Mouse (Mus musculus) stomach, postnatal 0 days (tissue): ENCODE measurements around the gene Mpdu1. TPM values are rescaled to one million over a fixed set of nuclear protein-coding genes. Genes with fewer than 3 reads are reported as not detected.
A peak's percentile ranks its signal among the peaks of the same experiment; 100 is the strongest.

Experiments used
- ATAC-seq: fragments of 200-750 bp; cut with Nextera tagmentation; 2 replicates; pipeline ENCODE4 v1.8.0; 2017; ENCODE audit not compliant: low FRiP score, low TSS enrichment
- DNase-seq: peaks from one replicate; pipeline ENCODE4 v3.0.0-alpha.2; 2016; ENCODE audit warnings: low spot score
- H3K27ac ChIP-seq: fragments of 300-500 bp; sonication (generic); replicated peaks from 2 replicates; pipeline ENCODE4 v1.5.1; 2014; ENCODE audit warnings: mild to moderate bottlenecking, control low read depth
- H3K27me3 ChIP-seq: fragments of 300-500 bp; sonication (generic); 2 replicates; pipeline ENCODE4 v1.6.1; 2014; ENCODE audit warnings: low read length; ENCODE audit not compliant: control insufficient read depth, insufficient read depth
- H3K36me3 ChIP-seq: fragments of 300-500 bp; sonication (generic); 2 replicates; pipeline ENCODE4 v1.6.1; 2014; ENCODE audit warnings: low read length, mixed read lengths; ENCODE audit not compliant: control insufficient read depth, insufficient read depth
- H3K4me1 ChIP-seq: fragments of 300-500 bp; sonication (generic); replicated peaks from 2 replicates; pipeline ENCODE4 v1.6.1; 2014; ENCODE audit warnings: antibody characterized with exemption; ENCODE audit not compliant: control insufficient read depth, insufficient read depth
- H3K4me2 ChIP-seq: fragments of 300-500 bp; sonication (generic); replicated peaks from 2 replicates; pipeline ENCODE4 v1.6.1; 2014; ENCODE audit warnings: low read depth, mild to moderate bottlenecking, control low read depth, moderate library complexity
- H3K4me3 ChIP-seq: fragments of 300-500 bp; sonication (generic); 2 replicates; pipeline ENCODE4 v1.5.1; 2014; ENCODE audit warnings: low read depth, low read length, control low read depth
- H3K9ac ChIP-seq: fragments of 300-500 bp; sonication (generic); 2 replicates; pipeline ENCODE4 v1.6.1; 2014; ENCODE audit warnings: mild to moderate bottlenecking, low read length, control low read depth, mixed read lengths
- H3K9me3 ChIP-seq: fragments of 300-500 bp; sonication (generic); 2 replicates; pipeline ENCODE4 v1.6.1; 2016; ENCODE audit warnings: low read length; ENCODE audit not compliant: control insufficient read depth
- CTCF ChIP-seq: IDR thresholded peaks from 2 replicates; pipeline ENCODE4 v1.5.1; 2016; ENCODE audit warnings: antibody characterized with exemption, low read depth, mild to moderate bottlenecking, moderate library complexity
- EP300 ChIP-seq: optimal IDR thresholded peaks from 2 replicates; pipeline ENCODE3; 2016; ENCODE audit warnings: antibody characterized with exemption
- WGBS: fragments of 180-500 bp; shearing (Covaris S2); extraction: QIAGEN DNeasy Blood & Tissue Kit; methylation state at CpG from one replicate; pipeline ENCODE4 v1.1.7; 2014; 5-methylcytosine and 5-hydroxymethylcytosine counted together
- polyA plus RNA-seq: library from polyadenylated mRNA; unstranded; fragments of >200 nt; fragmentation: Nextera tagmentation; extraction: Ambion mirVana; gene quantifications from 2 replicates; pipeline ENCODE4 v1.2.1, GENCODE M21; 2015

Gene Mpdu1
- polyA plus RNA-seq = 69.1 and 72.6 TPM in 2 replicates

DNA sequence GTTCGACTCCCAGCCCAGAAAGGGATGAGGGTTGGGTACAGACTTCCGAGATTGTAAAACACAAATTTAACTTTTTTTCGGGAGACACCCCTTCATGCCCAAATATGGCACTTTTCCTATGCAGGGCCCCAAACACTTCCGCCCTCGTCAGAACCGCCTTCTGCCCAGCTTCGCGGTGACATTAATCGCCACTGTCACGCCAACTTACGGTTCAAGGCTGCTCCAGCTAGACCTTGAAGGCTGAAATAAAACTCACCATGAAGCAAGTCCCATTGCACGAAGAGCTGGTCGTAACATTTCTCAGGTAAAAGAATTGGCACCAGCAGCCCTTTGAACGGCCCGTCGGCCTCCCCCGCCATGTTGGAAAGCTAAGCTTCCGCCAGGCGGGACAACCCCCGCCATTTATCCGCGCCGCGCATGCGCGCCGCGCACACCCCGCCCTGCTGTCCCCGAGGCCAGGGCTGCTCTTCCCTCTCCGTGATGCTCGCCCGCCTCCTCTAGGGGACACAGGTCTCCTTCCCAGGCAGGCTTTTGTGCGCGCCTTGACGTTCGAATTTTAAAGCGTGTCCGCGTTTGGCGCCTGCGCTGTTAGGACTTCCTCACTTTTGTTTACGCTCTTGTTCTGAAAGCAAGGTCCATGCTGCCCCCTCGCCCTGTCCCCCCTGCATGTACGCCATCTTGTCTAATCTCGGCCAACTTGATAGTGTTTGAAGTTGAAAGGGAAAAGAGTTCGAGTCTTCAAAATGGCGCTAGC, at the start of gene Mpdu1:
Mpdu1 (minus strand) TSS at position 430 of the 754 bp plus-strand sequence.
- DNase-seq (peak; percentile 95), ATAC-seq (peak; percentile 93)
- H3K9ac ChIP-seq = peak within 1 kb of the TSS; percentile 65
- peak; percentile 65 for TF ChIP-seq CTCF
- TF ChIP-seq EP300 = peak; percentile 80
- no peaks in the 10 kb centered on the region for H3K27me3 ChIP-seq
- H3K27ac ChIP-seq = peak within 1 kb of the TSS; percentile 96
- H3K4me2 ChIP-seq = peak within 1 kb of the TSS; percentile 44
- peak within 1 kb of the TSS; percentile 53 for H3K4me3 ChIP-seq
- peaks cover 7% of the 10 kb centered on the region for H3K36me3 ChIP-seq
- WGBS = under 1% methylated on average over 48 of the region's 48 CpGs
- H3K4me1 ChIP-seq = 0 out of 2 replicates have a peak, but pooled peaks cover 2% of the 10 kb centered on the region
- H3K9me3 ChIP-seq = no peaks in the 10 kb centered on the region

DNA sequence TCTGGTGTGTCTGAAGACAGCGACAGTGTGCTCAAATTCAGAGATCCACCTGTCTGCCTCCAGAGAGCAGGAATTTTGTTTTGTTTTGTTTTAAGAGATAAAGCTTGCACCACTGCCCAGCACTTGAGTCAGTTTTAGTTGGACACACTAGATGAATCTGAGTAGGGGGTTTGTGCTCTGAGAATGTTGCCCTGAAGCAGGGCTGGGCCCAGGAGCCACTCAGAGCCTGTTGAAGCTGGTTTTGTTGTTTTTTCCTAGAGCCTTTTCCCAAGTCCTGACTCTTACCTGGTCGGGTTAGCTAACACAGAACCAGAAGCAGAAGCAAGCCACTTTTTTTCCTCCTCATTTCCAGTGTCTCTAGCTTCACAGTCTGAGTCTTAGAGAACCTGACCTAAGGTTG, 48.6 kb upstream of the Mpdu1 start:
- no peak for ATAC-seq
- Histone ChIP-seq H3K27me3 (no peaks in the 10 kb centered on the region), H3K4me2 (no peak overlapping the region), H3K4me1 (no peaks in the 10 kb centered on the region), H3K9ac (no peak overlapping the region), H3K9me3 (no peaks in the 10 kb centered on the region), H3K27ac (no peak overlapping the region), H3K36me3 (no peaks in the 10 kb centered on the region), H3K4me3 (no peak overlapping the region)
- TF ChIP-seq EP300 (no peak), CTCF (no peak)
- WGBS = 78% methylated on average over 2 of the region's 2 CpGs
- no peak for DNase-seq

DNA sequence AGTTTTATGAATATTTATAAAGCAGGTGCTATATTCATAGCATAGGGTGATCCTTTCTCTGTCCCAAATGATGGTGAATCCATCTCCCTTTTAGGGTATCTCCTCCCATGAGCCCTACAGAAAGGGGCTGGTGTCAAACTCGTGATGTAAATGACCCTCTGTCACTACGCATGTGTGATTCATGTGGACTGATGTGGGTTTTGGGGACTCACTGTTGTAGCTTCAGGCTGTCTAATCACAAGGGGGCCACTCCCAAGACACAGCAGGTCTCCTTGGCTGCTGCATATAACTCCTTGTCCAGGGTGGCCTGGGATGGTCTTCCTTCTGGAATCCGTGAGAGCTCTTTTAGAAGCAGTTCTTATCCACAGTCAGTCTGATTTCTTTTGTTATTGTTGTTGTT, 48.0 kb upstream of the Mpdu1 start:
- 69% methylated on average over 3 of the region's 3 CpGs for WGBS
- no peak overlapping the region for H3K4me3 ChIP-seq
- H3K4me2 ChIP-seq = no peak overlapping the region
- TF ChIP-seq EP300 (no peak), CTCF (no peak)
- H3K36me3 ChIP-seq = no peaks in the 10 kb centered on the region
- DNase-seq (no peak), ATAC-seq (no peak)
- H3K27me3 ChIP-seq = no peaks in the 10 kb centered on the region
- no peak overlapping the region for H3K9ac ChIP-seq
- no peaks in the 10 kb centered on the region for H3K9me3 ChIP-seq
- no peaks in the 10 kb centered on the region for H3K4me1 ChIP-seq
- H3K27ac ChIP-seq = no peak overlapping the region

DNA sequence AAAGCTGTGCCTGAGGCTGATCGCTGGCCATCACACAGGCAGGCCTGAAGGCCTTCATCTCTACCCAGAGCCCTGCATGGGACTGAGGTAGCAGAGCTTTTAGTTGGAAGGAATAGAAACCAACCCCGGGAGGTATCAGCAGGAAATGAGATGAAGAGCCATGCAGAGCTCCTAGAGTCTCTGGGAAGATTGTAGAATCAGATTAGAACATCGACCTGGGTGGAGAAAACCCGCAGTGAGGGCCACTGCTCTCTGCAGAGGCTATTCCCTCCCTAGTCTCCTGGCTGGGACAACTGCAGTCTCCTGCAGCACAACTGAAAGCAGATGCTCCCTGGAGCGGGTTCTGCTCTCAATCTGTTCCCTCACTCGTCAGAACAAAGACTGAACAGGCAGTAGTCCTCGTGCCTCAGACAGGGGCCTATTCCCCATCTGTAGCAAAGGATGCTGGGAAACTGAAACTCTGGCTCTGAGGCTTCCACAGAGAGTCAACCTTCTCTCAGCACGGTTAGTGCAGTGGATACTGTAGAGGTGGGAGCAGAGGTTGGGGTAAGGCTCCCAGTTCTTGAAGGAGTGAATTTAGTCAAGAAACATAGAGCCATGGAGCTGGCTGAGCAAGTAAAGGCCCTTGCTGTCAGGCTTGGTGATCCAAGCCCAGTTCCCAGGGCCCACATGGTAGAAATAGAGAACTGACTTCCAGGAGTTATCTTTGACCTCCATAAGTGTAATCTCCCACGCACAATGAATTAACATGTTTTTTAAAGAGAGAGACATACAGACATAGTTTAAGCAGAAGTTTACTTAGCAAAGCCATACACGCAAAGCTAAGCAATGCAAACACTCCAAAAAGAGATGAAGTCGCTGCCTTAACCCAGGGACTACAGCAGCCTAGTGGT, 47.4 kb upstream of the Mpdu1 start:
- Histone ChIP-seq H3K4me3 (no peak overlapping the region), H3K36me3 (no peaks in the 10 kb centered on the region), H3K27ac (no peak overlapping the region), H3K27me3 (no peaks in the 10 kb centered on the region), H3K4me1 (no peaks in the 10 kb centered on the region), H3K9ac (no peak overlapping the region), H3K9me3 (no peaks in the 10 kb centered on the region), H3K4me2 (no peak overlapping the region)
- no peak for DNase-seq
- TF ChIP-seq CTCF = no peak
- TF ChIP-seq EP300 = no peak
- ATAC-seq = no peak
- WGBS = 48% methylated on average over 11 of the region's 11 CpGs

DNA sequence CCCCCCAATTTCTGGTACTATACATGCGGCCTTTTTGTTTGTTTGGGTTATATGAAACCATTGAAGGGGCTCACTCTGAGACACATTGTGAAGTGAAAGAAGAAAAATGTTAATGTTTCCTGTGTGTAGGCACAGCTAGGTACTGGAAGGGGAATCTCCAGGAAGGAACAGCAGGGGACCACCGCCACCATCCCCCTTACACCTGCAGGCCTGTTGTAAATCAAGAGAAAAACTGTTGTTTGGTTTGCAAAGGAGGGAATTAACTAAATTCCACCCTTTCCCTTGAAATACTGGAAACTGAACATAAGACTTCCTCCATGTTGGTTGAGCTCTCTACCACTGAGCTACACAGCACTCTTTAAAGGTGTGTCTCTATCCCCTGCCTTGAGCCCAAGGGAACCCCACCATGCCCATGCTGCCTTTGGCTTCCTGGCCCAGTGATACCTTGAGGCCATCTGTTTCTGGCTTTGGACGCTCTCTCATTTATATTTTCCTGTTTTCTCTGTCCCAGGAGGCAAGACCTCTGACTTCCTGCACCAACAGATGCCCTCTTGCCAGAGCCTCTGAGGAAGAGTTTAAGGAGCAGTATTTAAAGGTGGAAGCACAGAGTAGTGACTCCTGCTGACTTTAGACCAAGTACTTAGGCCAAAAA, 46.3 kb upstream of the Mpdu1 start:
- Histone ChIP-seq H3K4me2 (no peak overlapping the region), H3K27ac (no peak overlapping the region), H3K9ac (no peak overlapping the region), H3K4me1 (no peaks in the 10 kb centered on the region), H3K36me3 (no peaks in the 10 kb centered on the region), H3K9me3 (no peaks in the 10 kb centered on the region), H3K27me3 (no peaks in the 10 kb centered on the region), H3K4me3 (no peak overlapping the region)
- WGBS = 75% methylated on average over 3 of the region's 3 CpGs
- ATAC-seq (no peak), DNase-seq (no peak)
- TF ChIP-seq EP300 (no peak), CTCF (no peak)
